Mouse (Mus musculus) G1E (cell line): Measurements from ENCODE around the gene Cntln. TPM values are rescaled to one million over a fixed set of nuclear protein-coding genes. Genes with fewer than 3 reads are reported as not detected.

ENCODE experiments used
- ATAC-seq: 2 replicates; pipeline ENCODE4 v1.8.0; 2016; ENCODE audit warnings: mild to moderate bottlenecking; ENCODE audit not compliant: insufficient number of reproducible peaks, poor library complexity, low FRiP score, severe bottlenecking; ENCODE audit errors: extremely low read depth
- DNase-seq: peaks from one replicate; pipeline ENCODE4 v3.0.0; 2012; ENCODE audit warnings: low spot score
- H3K27me3 ChIP-seq: 2 replicates; pipeline ENCODE4 v1.6.1; 2012; ENCODE audit warnings: mild to moderate bottlenecking, low read length, inconsistent platforms; ENCODE audit not compliant: insufficient read depth
- H3K36me3 ChIP-seq: replicated peaks from 2 replicates; pipeline ENCODE3; 2012; ENCODE audit warnings: mild to moderate bottlenecking, inconsistent platforms
- H3K4me1 ChIP-seq: 2 replicates; pipeline ENCODE4 v1.6.1; 2012; ENCODE audit warnings: low read depth, low read length, inconsistent platforms, mixed read lengths; ENCODE audit not compliant: insufficient read depth
- H3K4me3 ChIP-seq: 2 replicates; pipeline ENCODE4 v1.5.1; 2012; ENCODE audit warnings: low read depth, mild to moderate bottlenecking, inconsistent platforms, low read length, moderate library complexity, mixed read lengths
- H3K9me3 ChIP-seq: replicated peaks from 2 replicates; pipeline ENCODE4 v1.6.1; 2012; ENCODE audit warnings: inconsistent platforms
- CTCF ChIP-seq: IDR thresholded peaks from 2 replicates; pipeline ENCODE4 v1.5.1; 2012; ENCODE audit warnings: low read depth, low read length, inconsistent platforms, mixed read lengths
- GATA1 ChIP-seq: IDR thresholded peaks from 2 replicates; pipeline ENCODE4 v1.6.1; 2012; ENCODE audit warnings: borderline replicate concordance, low read length, inconsistent platforms, mixed read lengths
- TAL1 ChIP-seq: conservative IDR thresholded peaks from 2 replicates; pipeline ENCODE4 v1.6.1; 2012; ENCODE audit warnings: low read depth, low read length, inconsistent platforms, mixed read lengths
- polyA plus RNA-seq: library from polyadenylated mRNA; stranded (reverse); fragments of >175 nt; gene quantifications from 2 replicates; pipeline ENCODE4 v1.2.3, GENCODE M21; 2012
- total RNA-seq, 2 experiments: library from RNA; stranded (forward) in 1 of 2; stranded (reverse) in 1 of 2; fragments of 200-1000 nt in 1 of 2; fragments of >200 nt in 1 of 2; fragmentation: Nextera tagmentation in 1 of 2; gene quantifications; 2 replicates each; pipeline ENCODE4 v1.2.3; 2014 to 2017

The Cntln gene
- total and polyA plus RNA-seq, 3 experiments, result 0.05 to 1.9 TPM; not detected in 1

GRCm38 (mm10) chr4:85178394-85179051, 294.4 kb downstream of the Cntln start:
- H3K36me3 ChIP-seq, result no peaks in the 10 kb centered on the region
- H3K4me3 ChIP-seq, result no peak overlapping the region
- peaks cover 25% of the 10 kb centered on the region for H3K9me3 ChIP-seq
- no peaks in the 10 kb centered on the region for H3K4me1 ChIP-seq
- DNase-seq (no peak), ATAC-seq (no peak)
- no peaks in the 10 kb centered on the region for H3K27me3 ChIP-seq
- TF ChIP-seq GATA1 (no peak), CTCF (no peak), TAL1 (no peak)

Other genes with a start within 250 kb of the Cntln start
- not detected in 2 replicates for gene Bnc2, start 209.0 kb upstream of the Cntln start, total RNA-seq (2014; fragmentation: Nextera tagmentation)
- 0.23 and 0.55 TPM in 2 replicates for gene Bnc2, start 209.0 kb upstream of the Cntln start, total RNA-seq (2017)
- not detected in 2 replicates for gene Bnc2, start 209.0 kb upstream of the Cntln start, polyA plus RNA-seq